Mouse (Mus musculus) 416B (cell line): ENCODE results near the gene Arhgap21.

ENCODE experiments used
- DNase-seq: peaks from one replicate; pipeline ENCODE4 v3.0.0; 2011; ENCODE audit warnings: low read depth

Arhgap21 gene

GRCm38 (mm10) chr2:20966176-20967100 is 2.2 kb downstream of the Arhgap21 start:
- no peak for DNase-seq

- no peak for DNase-seq
Measured at GRCm38 (mm10) chr2:20965361-20965760, 3.3 kb downstream of the Arhgap21 start.

GRCm38 (mm10) chr2:20964461-20964860 is 4.2 kb downstream of the Arhgap21 start:
- no peak for DNase-seq

- no peak for DNase-seq
Measured at GRCm38 (mm10) chr2:20963226-20963805, 5.4 kb downstream of the Arhgap21 start.

GRCm38 (mm10) chr2:20962284-20962683 is 6.4 kb downstream of the Arhgap21 start:
- DNase-seq, result peak; percentile 33

GRCm38 (mm10) chr2:20961825-20962224 is 6.9 kb downstream of the Arhgap21 start:
- DNase-seq, result peak; percentile 80

- peak; percentile 29 for DNase-seq
Measured at GRCm38 (mm10) chr2:20961295-20961694, 7.4 kb downstream of the Arhgap21 start.

GRCm38 (mm10) chr2:20960668-20961035 is 8.0 kb downstream of the Arhgap21 start:
- no peak for DNase-seq

GRCm38 (mm10) chr2:20959906-20960667 is 8.6 kb downstream of the Arhgap21 start:
- DNase-seq, result no peak

- no peak for DNase-seq
Measured at GRCm38 (mm10) chr2:20959045-20959444, 9.6 kb downstream of the Arhgap21 start.

- no peak for DNase-seq
Measured at GRCm38 (mm10) chr2:20957995-20958394, 10.7 kb downstream of the Arhgap21 start.

GRCm38 (mm10) chr2:20956716-20957115 is 12.0 kb downstream of the Arhgap21 start:
- no peak for DNase-seq

- no peak for DNase-seq
Measured at GRCm38 (mm10) chr2:20955996-20956395, 12.7 kb downstream of the Arhgap21 start.

- DNase-seq, result no peak
Measured at GRCm38 (mm10) chr2:20955376-20955775, 13.3 kb downstream of the Arhgap21 start.

- no peak for DNase-seq
Measured at GRCm38 (mm10) chr2:20952716-20953115, 16.0 kb downstream of the Arhgap21 start.

GRCm38 (mm10) chr2:20949168-20949567 is 19.5 kb downstream of the Arhgap21 start:
- DNase-seq, result no peak

- DNase-seq, result no peak
Measured at GRCm38 (mm10) chr2:20947036-20947435, 21.6 kb downstream of the Arhgap21 start.

GRCm38 (mm10) chr2:20945596-20945995 is 23.1 kb downstream of the Arhgap21 start:
- DNase-seq, result peak; percentile 54

GRCm38 (mm10) chr2:20943730-20944454 is 24.8 kb downstream of the Arhgap21 start:
- no peak for DNase-seq

- peak; percentile 88 for DNase-seq
Measured at GRCm38 (mm10) chr2:20943222-20943621, 25.5 kb downstream of the Arhgap21 start.

- no peak for DNase-seq
Measured at GRCm38 (mm10) chr2:20942434-20943198, 26.1 kb downstream of the Arhgap21 start.
